Mouse (Mus musculus) kidney, adult 18-20 months (tissue): ENCODE results near the gene Vwc2l.

Source experiments
- DNase-seq: peaks from one replicate; pipeline ENCODE4 v3.0.0; 2021

Gene Vwc2l

GRCm38 (mm10) chr1:70913071-70913470 is 187.6 kb downstream of the Vwc2l start:
- DNase-seq: no peak

- DNase-seq: no peak
Observed at GRCm38 (mm10) chr1:70918173-70919036, 192.9 kb downstream of the Vwc2l start.

- DNase-seq: no peak
Observed at GRCm38 (mm10) chr1:70933016-70933415, 207.5 kb downstream of the Vwc2l start.
